Mouse (Mus musculus) right cerebral cortex, adult 2 months (tissue): ENCODE measurements around the gene Gm44805.
A peak's percentile ranks its signal among the peaks of the same experiment; 100 is the strongest.

ENCODE experiments used
- DNase-seq, 2 experiments: peaks; one replicate each; pipeline ENCODE4 v3.0.0; 2021 to 2022; ENCODE audit warnings: low spot score in 2 of 2

Gm44805 gene

GRCm38 (mm10) chr7:19681202-19681694 lies at the start of gene Gm44805, which contains the start of gene Apoc4:
TSS of gene Gm44805 (minus strand) at chr7:19681423.
TSS of gene Apoc4 (minus strand) at chr7:19681479.
- no peak for DNase-seq

- no peak for DNase-seq
Observed at GRCm38 (mm10) chr7:19726541-19726940, 45.3 kb upstream of the Gm44805 start.

GRCm38 (mm10) chr7:19724167-19724566 lies 42.9 kb upstream of the Gm44805 start:
- DNase-seq, result no peak

- DNase-seq, result no peak
Observed at GRCm38 (mm10) chr7:19722754-19723195, 41.6 kb upstream of the Gm44805 start.

- DNase-seq, result no peak
Observed at GRCm38 (mm10) chr7:19719200-19719599, 38.0 kb upstream of the Gm44805 start.

- no peak for DNase-seq
Observed at GRCm38 (mm10) chr7:19718297-19718952, 37.2 kb upstream of the Gm44805 start.

- DNase-seq, result no peak
Observed at GRCm38 (mm10) chr7:19717346-19717745, 36.1 kb upstream of the Gm44805 start.

- no peak for DNase-seq
Observed at GRCm38 (mm10) chr7:19716822-19717221, 35.6 kb upstream of the Gm44805 start.

GRCm38 (mm10) chr7:19716055-19716682 lies 34.9 kb upstream of the Gm44805 start:
- DNase-seq, result no peak

- peak; percentile 99 to 100 for DNase-seq
Observed at GRCm38 (mm10) chr7:19715239-19716054, 34.2 kb upstream of the Gm44805 start, which contains the start of gene Tomm40. TSS of gene Tomm40 (minus strand) at chr7:19715438.

GRCm38 (mm10) chr7:19714836-19715235 lies 33.6 kb upstream of the Gm44805 start:
- no peak for DNase-seq

- DNase-seq, result no peak
Observed at GRCm38 (mm10) chr7:19713598-19713997, 32.4 kb upstream of the Gm44805 start.

- DNase-seq, result no peak
Observed at GRCm38 (mm10) chr7:19713196-19713595, 32.0 kb upstream of the Gm44805 start.

GRCm38 (mm10) chr7:19712414-19712813 lies 31.2 kb upstream of the Gm44805 start:
- no peak for DNase-seq

GRCm38 (mm10) chr7:19710650-19711049 lies 29.4 kb upstream of the Gm44805 start:
- no peak for DNase-seq

- DNase-seq, result no peak
Observed at GRCm38 (mm10) chr7:19705271-19705670, 24.0 kb upstream of the Gm44805 start.

GRCm38 (mm10) chr7:19704475-19704874 lies 23.3 kb upstream of the Gm44805 start:
- no peak for DNase-seq

GRCm38 (mm10) chr7:19702859-19703555 lies 21.8 kb upstream of the Gm44805 start:
- DNase-seq, result no peak

GRCm38 (mm10) chr7:19701069-19701761 lies 20.0 kb upstream of the Gm44805 start:
- peak; percentile 60 to 64 for DNase-seq

GRCm38 (mm10) chr7:19700299-19701068 lies 19.3 kb upstream of the Gm44805 start:
- DNase-seq, result no peak
